Mouse (Mus musculus): Measurements from ENCODE around the gene Pcbp3.
A peak's percentile ranks its signal among the peaks of the same experiment; 100 is the strongest.

The Pcbp3 gene

DNA sequence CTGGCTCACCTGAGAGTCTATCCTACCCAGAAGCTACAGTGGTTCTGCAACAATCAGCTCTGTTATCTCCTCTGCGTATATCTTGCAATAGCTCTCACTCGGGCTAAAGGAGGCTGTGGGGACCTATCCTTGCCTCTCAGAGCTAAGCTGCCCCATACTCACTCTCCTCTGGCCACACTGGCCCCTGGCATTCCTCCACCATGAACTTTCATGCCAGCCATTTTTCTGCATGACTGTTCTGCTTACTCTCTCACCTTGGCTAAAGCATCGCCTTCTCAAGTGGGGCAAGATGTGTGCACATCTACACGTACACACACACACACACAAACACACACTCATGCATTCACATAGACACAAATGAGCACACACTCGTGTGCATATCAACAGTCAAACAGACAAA lies 115.2 kb downstream of the Pcbp3 start:
- DNase-seq (ENCODE audit: low read depth, low spot score) = no peak

DNA sequence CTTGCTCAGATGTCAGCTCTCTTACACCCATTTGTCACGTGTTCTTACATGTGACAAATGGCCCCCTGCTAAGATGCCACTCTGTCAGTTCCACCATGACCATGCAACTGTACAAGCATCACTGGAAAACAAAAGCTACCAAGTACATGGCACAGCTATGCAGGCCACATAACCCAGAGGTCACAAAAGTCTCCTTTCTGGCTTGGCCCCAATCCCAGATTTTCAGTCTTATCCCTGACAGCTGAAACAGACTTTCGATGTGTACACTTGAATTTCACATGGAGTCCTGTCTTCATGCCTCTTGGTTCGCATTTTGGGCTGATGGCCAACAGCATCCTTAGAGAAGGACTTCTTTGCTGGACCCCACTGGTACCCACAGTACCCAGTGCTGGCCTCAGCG lies 116.8 kb downstream of the Pcbp3 start:
- no peak for DNase-seq (ENCODE audit: low read depth, low spot score)

DNA sequence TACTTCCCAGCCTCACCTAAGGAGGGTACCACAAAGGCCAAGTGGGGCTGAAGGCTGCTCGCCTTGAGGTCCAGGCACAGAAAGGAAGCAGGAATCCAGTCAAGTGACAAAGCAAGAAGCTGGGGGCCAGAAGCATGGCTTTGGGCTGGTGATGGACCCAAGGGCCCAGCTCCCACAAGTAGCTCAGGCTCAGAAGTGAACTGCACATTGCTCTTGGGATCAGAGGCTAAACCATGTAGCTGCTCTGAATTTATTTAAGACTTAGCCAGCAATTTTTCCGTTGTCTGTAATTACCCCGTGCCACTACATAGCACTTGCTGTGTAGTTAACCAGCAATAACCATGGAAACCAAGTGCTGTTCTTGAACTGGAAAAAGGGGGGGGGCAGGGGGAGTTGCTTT lies 117.3 kb downstream of the Pcbp3 start:
- no peak for DNase-seq (ENCODE audit: low read depth, low spot score)

DNA sequence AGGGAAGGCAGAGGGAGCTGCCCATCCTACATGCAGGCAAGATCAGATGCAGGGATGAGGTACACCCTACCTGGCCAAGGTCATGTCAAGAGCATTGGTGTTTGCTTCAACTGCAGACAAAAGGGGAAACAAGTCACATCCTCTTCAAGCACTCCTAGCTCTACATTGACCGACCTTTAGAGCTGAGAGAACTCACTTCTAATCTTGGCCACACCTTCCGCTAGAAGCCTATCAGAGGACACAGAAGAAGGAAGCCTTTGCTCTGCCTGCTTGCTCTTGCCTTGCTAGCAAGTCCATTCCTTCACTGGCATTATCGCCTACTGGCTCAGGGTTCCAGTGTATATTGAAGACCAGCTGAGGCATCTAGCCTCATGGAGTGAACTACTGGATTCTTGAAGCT lies 119.6 kb downstream of the Pcbp3 start:
- DNase-seq (ENCODE audit: low read depth, low spot score) = no peak

DNA sequence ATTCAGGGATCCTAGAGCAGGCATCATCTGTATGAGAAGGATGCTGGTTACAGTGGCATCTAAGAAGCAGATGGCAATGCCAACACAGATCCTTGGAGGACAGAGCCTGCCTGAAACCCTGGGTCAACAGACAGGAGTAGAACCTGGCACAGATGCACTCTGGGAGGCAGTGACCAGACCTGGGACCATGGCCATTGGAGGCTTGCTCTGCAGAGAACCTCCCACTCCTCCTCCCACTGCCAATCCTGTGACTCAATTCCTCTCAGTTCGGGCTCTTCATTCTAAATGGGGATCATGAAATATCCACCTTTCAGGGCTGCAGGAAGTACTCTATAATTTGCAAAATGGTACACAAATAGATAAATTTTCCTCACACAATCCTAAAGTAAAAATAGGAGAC lies 120.5 kb downstream of the Pcbp3 start:
- no peak for DNase-seq (ENCODE audit: low read depth, low spot score)

DNA sequence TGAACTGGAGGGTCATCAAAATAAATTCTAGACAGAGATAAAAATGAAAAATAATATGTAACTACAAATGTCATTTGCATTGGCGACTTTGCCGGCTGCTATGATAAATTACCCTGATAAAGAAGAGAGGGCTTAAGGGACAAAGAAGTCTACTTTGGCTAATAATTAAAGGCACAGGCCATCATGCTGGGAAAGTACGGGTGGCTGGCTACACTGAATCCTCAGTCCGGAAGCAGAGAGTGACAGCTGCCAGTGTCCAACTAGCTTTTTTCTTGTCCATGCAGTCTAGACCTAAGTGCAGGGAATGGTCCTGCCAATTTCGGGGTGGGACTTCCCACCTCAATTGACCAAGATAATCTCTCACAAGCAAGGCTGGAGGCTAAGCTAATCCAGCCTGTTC lies 121.1 kb downstream of the Pcbp3 start:
- DNase-seq (ENCODE audit: low read depth, low spot score) = no peak

DNA sequence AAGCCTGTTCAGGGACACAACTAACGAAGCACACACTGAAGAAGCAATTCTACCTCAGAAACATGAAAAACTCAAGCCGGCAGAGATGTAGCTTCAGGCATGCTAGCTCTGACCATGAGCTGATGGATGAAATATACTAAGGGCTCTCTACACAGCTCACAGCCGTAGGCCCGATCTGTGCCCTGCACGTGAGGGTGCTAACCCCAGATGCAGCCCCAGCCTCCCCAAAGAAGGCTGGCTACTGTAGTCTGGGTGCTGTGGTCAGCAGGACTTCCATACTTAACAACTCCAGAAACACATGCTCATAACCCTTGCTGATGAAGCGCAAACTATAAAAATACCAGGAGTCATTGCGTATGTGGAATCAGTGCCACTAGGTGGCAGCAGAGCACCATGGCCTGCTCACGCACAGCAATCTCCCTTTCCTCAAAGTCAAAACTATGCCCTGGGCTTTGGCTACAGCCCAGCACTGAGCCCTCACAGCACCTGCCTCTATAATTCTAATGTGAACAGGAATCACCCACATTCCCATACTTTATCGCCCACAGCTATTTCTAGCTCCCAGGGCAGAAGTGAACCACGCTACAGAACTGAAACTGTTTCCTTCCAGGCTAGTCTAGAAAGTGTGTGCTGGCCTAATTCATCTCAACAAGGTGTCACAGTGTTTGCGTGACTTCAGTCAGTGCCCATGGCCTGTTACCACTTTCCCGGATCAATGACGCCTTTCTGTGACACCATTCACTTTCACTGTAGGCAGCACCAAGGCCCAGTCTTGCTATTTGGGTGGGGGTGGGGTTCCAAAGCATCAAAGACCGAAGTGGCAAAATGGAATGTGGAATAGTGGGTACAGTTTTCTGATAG lies 126.0 kb downstream of the Pcbp3 start:
- DNase-seq (ENCODE audit: low read depth, low spot score) = peak; percentile 73

DNA sequence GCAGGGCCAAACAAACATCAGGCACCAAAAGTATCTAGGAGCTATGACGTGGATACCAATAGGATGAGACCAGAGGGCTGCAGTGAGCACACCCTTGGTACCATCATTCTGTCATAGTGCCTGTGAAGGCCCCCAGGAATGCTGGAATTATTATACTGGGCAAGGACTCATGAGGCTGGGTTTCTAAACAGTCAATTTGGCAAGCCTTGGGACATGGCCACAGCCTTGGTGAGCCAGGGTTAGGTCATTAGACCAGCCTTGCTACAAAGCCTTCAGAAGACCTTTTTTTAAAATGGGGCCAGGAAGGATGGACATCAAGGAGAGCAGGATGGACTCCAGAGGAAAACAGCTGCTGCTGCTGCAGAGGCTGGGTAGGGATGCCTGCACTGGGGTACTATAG lies 128.8 kb downstream of the Pcbp3 start:
- DNase-seq (ENCODE audit: low read depth, low spot score) = no peak

DNA sequence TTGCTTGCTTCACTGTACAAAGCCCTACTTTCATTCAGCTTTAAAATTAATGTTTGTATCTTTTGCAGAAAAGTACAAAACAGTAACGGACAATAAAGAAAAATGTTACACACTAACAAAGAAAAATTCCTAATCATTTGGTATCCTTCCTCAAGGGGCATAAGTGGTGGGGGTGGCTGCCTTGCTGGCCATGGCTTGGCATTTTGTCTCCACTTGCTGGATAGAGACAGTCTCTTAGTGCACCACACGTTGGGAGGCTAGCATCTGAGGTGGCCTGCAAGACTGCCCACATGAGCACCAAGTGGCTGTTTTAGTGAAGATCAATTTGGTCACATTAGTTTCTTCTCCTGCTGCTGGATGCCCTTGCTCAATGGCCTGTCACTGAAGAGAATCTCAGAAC lies 129.8 kb downstream of the Pcbp3 start:
- DNase-seq (ENCODE audit: low read depth, low spot score) = no peak

DNA sequence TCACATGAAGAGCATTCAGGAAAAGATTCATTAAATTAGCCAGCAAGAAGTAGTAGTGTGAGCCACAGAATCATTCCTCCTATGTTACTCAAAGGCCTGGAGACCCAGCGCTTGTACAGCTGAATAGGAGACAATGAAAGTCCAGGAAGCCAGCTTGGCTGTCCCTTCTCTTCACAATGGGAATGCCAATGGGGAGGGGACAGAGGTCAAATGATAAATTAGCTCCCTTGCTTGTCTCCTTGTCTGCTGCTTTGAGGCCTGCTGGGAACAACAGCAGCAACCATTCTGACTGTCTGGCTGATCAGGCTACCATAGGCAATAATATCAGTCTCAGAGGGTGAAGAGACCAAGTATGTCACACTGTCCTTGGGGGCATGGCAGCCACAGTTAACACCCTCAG lies 130.5 kb downstream of the Pcbp3 start:
- DNase-seq (ENCODE audit: low read depth, low spot score) = no peak

DNA sequence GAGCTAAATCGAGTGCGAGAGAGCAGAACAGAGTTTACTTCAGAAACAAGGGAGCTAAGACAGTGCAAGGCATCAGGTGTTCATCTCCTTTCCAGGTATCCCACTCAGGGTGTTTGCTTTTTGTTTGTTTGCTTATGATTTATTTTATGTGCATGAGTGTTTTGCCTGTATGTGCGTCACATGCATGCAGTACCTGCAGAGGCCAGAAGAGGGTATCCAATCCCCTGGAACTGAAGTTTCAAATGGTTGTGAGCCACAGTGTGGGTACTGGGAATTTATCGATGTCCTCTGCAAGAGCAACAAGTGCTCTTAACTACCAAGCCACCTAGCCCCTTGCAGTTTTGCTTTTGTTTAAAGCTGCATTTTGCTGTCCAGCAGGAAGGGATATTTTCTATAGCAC lies 132.8 kb downstream of the Pcbp3 start:
- no peak for DNase-seq (ENCODE audit: low read depth, low spot score)

DNA sequence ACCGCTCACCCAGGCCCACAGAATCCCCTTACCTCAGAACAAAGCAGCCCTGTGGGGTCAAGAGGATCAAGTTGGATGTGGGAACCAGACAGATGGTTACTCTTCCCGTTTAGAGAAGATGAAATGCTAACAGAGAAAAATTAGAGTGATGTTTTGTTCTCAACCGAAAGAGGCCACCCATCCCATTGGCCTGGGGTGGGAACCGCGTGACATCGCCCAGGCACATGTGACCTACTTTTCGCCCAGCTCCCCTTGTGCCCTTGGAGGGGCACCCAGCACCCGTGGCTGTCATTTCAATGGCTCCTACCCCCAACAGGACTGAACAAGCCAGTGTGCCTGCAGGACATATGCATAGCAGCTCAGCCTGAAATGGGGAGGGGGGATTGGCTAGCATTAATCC lies 139.0 kb downstream of the Pcbp3 start:
- DNase-seq (ENCODE audit: low read depth, low spot score) = no peak

DNA sequence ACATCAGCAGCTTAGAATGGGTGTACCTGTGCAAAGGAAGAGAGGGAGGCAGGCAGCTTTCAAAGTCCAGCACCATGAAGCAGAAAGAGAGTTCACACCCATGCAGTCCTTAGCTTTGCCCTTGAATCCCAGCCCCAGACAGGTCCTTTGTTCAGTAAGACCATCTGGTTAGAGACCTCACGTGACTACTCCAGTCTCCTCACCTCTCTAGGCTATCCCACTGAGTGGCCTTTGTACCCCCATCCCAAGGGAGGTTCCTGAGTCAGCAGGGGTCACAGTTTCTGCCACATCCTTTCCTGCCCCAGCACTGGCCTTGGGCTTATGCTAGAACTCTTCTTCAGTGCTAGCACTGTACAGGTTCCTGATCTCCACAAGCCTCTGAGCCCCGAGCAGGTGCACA lies 142.4 kb downstream of the Pcbp3 start:
- no peak for DNase-seq (ENCODE audit: low read depth, low spot score)

DNA sequence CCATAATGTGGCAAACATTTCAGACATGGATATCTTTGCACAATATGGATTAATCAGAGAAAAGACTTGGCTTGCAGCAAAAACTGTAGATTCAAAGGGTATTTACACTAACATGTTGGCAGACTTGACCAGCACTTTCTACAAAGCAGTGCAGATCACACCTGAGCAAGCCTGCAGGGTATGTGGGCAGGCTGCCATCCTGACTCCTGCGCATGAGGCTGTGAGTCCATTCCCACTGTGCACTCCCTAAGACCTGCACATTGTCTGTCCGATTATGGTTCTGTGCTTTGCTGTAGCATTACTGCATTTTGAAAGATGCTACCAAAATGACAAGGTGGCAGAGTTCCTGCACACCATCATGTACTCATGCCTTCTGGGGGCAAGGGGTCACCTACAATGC lies 143.3 kb downstream of the Pcbp3 start:
- no peak for DNase-seq (ENCODE audit: low read depth, low spot score)

DNA sequence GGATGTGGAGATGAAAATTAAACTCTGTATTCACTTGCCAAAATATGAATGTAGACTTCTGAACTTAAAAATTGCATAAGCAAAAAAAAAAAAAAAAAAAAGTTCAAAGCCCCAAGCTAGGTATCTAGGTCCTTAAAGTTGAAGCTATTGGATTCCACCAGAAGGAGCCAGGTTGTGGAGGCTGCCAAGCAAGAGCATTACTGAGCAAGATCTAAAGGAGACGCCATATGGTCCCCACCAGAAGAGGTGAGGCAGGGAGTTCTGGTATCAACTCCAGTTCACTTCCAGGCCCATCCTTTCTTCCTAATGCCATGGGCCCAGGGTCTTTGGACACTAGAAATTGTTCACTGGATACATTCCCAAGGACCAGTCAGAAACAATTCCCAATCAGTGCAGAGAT lies 144.8 kb downstream of the Pcbp3 start:
- no peak for DNase-seq (ENCODE audit: low read depth, low spot score)

DNA sequence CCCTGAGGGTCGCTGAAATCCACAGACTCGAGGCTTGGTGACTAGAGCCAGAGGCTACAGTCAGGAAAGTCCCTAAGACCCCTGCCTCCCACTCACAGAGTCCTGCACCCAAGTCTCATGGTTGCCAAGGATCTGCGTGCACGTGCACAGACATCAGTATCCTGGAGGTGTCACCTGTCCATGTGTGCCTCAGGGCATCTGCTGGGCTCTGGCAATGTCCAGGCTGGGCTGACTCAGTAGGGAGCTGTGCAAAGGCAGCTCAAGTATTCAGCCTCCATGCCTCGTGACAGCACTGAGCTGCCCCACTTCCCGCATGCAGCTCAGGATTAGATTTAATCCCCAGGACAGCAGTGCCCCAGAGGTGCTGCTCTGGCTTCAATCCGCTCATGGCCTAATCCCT lies 145.3 kb downstream of the Pcbp3 start:
- DNase-seq (ENCODE audit: low read depth, low spot score) = peak; percentile 87

DNA sequence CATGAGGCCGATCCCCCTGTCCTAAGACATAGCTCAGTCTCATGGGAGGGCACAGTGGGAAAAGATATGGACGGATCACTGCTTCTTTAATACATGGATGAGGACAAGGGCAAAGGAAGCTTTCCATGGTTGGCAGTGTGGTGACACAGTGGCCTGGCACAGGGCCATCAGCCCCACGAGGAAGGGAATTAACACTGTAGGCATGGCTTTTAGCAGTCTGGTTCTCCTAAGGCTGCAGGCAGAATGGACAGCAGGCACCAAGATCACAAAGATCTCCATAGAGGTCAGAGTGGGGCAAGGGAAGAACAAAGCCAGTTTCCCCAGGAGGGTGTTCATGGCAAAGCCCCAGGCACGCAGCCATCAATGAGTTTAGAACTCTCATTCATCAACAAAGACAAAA lies 146.2 kb downstream of the Pcbp3 start:
- DNase-seq (ENCODE audit: low read depth, low spot score) = no peak

DNA sequence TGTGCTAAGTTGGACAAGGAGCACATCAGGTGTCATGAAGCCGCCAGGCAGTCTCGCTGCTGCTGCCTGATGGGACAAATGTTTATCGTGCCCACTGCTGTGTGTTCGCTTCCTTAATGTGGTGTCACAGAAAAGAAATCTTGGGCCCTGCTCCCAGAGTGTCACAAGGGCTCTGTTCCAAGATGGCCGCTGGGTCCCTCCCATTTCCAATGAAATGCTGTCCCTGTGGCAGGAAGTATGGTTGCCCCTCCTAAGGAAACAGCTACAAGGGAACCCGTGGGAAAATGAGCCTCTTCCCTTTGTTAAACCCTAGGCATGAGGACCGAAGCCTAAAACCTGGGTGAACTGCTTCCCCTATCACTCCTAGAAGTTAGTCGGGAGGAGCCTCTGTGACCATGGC lies 146.9 kb downstream of the Pcbp3 start:
- DNase-seq (ENCODE audit: low read depth, low spot score) = no peak

DNA sequence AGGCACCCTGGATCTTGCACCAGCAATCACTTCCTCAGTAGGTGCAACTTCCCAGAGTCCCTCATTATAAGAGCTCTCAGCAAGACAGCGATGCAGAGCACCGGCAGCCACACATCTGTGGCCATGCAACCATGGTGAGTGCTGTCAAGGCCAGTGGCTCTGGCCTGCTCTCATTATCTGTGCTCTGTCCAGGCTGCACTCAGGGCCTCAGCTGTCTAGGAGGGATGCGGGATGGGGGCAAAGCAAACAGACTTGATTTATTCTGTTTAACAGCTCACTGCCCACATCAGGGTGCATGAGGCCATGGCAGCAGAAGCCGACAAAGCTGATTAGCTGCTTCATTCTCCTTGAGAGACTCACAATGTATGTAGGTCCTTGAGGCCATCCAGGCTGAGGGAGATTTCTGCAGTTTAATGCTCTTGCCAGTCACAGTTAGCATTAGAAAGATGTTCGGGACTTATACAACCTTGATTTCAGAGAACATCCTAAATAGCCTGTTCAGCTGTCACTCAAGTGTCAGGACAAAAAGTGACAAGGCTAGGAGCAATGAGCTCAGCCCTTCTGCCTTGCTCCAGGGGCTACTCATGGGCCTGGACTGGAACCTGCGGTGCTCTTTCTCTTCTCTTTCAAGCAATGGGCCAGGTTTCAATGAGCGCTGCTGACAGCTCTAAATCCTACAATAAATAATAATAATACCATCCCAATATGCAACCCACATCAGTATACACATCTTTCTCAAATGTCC lies 151.6 kb downstream of the Pcbp3 start:
- DNase-seq (ENCODE audit: low read depth, low spot score) = no peak

DNA sequence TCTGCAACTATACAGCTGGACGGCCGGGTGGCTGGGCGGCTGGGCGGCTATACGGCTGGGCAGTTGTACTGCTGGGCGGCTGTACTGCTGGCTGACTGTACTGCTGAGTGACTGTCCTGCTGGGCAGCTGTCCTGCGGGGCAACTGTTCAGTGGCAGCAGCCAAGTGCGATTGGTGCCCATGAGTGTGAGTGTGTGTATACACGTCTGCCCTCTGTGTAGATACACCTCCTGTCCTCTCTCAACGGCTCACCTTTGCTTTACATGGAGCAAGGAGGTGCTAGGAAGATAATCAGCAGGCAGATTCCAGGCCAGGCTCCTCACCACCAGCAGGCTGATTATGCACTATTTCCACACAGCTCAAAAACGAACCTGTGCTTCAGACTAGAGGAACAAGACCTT lies 152.2 kb downstream of the Pcbp3 start:
- DNase-seq (ENCODE audit: low read depth, low spot score) = no peak

DNA sequence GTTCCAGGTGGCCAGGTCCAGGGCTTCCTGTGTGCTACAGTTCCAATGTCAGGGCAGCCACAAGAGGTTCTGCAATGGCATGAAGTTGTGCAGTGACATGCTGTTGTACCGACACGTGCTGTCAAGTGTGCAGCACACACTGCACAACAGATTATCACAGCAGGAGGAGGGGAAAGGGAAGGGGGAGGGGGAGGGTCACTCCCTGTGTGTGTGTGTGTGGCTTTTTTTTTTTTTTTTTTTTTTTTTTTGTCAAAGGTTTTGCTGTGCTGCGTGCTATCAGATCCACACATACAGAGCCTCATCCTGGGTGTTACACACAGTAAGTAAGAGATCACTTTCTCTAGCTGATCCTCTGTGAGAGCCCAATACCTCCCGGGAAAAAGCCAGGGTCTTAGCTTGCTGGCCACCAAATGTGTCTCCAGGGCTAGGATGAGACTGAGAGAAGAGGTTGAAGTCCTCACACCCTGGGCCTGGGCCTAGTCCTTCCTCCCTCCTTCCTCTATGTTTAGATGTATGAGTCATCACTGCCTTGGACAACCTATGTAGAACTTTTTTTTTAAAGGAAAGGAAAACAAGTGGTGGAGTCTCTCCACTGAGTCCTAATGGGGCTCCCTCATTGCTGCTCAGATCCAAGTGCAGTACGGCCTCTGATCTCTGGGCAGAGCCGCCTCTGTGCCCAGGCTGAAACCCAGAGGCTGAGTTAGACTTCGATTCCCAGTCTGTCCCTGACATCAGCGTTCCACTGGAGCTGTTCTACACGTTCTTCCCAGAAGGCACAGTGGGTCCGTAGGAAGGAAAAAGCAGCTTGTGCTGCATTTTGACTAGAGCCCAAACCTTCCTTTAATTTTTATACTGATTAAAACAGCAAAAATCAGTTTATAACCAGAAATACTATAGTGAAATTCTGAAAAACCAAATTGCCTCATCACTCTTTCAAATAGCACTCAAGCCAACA lies 153.0 kb downstream of the Pcbp3 start:
- DNase-seq (ENCODE audit: low read depth, low spot score) = no peak

DNA sequence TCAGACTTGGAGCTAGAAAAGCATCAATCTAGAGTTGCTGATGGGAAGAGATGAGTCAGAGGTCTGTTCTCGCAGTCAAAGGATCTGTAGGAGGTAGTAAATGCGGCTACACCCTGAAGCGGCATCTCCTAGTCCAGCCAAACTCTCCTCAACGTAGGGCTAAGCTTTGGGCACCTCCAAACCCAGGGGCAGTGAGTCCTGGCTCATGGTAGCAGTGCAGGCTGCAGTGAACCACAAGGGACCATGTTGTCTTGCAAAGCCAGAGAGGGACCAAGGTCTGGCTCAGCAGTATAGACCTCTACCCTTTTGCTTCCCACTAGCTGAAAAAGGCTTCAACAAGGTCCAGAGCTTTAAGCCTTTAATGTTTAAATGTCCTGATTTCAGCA lies 159.2 kb downstream of the Pcbp3 start:
- DNase-seq (ENCODE audit: low read depth, low spot score) = no peak

All from retina, adult 2 months (tissue).